Mouse (Mus musculus): ENCODE results near the gene Mlycd.

- TF ChIP-seq CTCF (IDR thresholded peaks at IDR 0.05; ENCODE audit: borderline replicate concordance, insufficient read depth, low read depth, low read length) (no peak), POLR2A (IDR thresholded peaks at IDR 0.05; ENCODE audit: borderline replicate concordance, insufficient read depth, low read length) (no peak)
These were observed 58.2 kb downstream of the Mlycd start for GRCm38 (mm10) chr8:119452919-119453318.

Measured in cerebellum, adult 2 months (tissue).